Mouse (Mus musculus) heart, embryonic 16.5 days (tissue): ENCODE data around the gene Vmn1r118. TPM values are rescaled to one million over a fixed set of nuclear protein-coding genes. Genes with fewer than 3 reads are reported as not detected.
"Not testable (repeated sequence)": the region's sequence is repeated elsewhere in the genome, so short reads cannot be mapped to it uniquely, and the experiment has no call there.

Experiments
- ATAC-seq: fragments of 200-750 bp; cut with Nextera tagmentation; replicated peaks from 2 replicates; pipeline ENCODE4 v1.8.0; 2017; ENCODE audit warnings: moderate number of reproducible peaks; ENCODE audit not compliant: insufficient read depth, low FRiP score; ENCODE audit errors: extremely low read depth
- H3K27ac ChIP-seq: fragments of 300-500 bp; sonication (generic); 2 replicates; pipeline ENCODE4 v1.5.1; 2014; ENCODE audit warnings: mild to moderate bottlenecking, low read length, control low read depth, moderate library complexity
- H3K27me3 ChIP-seq: fragments of 300-500 bp; sonication (generic); 2 replicates; pipeline ENCODE4 v1.6.1; 2014; ENCODE audit warnings: low read length, mixed read lengths; ENCODE audit not compliant: control insufficient read depth, insufficient read depth
- H3K36me3 ChIP-seq: fragments of 300-500 bp; sonication (generic); 2 replicates; pipeline ENCODE4 v1.6.1; 2014; ENCODE audit not compliant: control insufficient read depth, insufficient read depth
- H3K4me1 ChIP-seq: fragments of 300-500 bp; sonication (generic); 2 replicates; pipeline ENCODE4 v1.6.1; 2014; ENCODE audit warnings: low read length, mixed read lengths; ENCODE audit not compliant: control insufficient read depth, insufficient read depth
- H3K4me2 ChIP-seq: fragments of 300-500 bp; sonication (generic); 2 replicates; pipeline ENCODE4 v1.6.1; 2014; ENCODE audit warnings: low read depth, mild to moderate bottlenecking, control low read depth, low read length
- H3K4me3 ChIP-seq: fragments of 300-500 bp; sonication (generic); 2 replicates; pipeline ENCODE4 v1.5.1; 2014; ENCODE audit warnings: mild to moderate bottlenecking, control low read depth, low read length
- H3K9ac ChIP-seq: fragments of 300-500 bp; sonication (generic); 2 replicates; pipeline ENCODE4 v1.6.1; 2014; ENCODE audit warnings: low read length, control low read depth
- H3K9me3 ChIP-seq: fragments of 300-500 bp; sonication (generic); replicated peaks from 2 replicates; pipeline ENCODE4 v1.6.1; 2016; ENCODE audit warnings: low read length; ENCODE audit not compliant: control insufficient read depth
- WGBS: fragments of 180-500 bp; shearing (Covaris S2); extraction: QIAGEN DNeasy Blood & Tissue Kit; methylation state at CpG from one replicate; pipeline ENCODE4 v1.1.7; 2014; 5-methylcytosine and 5-hydroxymethylcytosine counted together
- polyA plus RNA-seq: library from polyadenylated mRNA; unstranded; fragments of >200 nt; fragmentation: Nextera tagmentation; extraction: Ambion mirVana; gene quantifications from 2 replicates; pipeline ENCODE4 v1.2.1, GENCODE M21; 2015

Gene Vmn1r118
- polyA plus RNA-seq = not detected in 2 replicates

DNA sequence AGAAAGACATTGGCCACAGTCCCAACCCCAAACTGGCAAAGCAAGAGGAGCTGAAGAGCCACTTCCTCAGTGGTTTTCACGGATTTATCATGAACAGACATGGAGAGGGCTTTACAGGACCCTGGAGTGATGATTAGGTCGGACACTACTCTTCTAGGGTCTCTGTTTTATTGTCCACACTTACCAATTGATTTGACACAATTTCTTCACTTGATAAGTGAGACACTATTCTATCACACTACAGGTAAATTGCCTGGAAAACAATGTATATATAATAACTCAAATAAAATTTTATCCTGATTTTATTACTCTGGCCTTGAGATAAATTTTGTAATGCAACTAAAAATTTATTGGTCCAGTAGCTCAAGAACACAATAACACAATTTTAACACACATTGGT is at the start of gene Vmn1r118:
TSS of gene Vmn1r118 (minus strand) at position 101 of the 400 bp plus-strand sequence.
- H3K27ac ChIP-seq, H3K4me3 ChIP-seq, ATAC-seq, H3K9me3 ChIP-seq, H3K27me3 ChIP-seq, H3K36me3 ChIP-seq, H3K4me2 ChIP-seq, H3K4me1 ChIP-seq, H3K9ac ChIP-seq: not testable (repeated sequence)
- WGBS = no CpG with 5 or more reads among the region's 2 CpGs

DNA sequence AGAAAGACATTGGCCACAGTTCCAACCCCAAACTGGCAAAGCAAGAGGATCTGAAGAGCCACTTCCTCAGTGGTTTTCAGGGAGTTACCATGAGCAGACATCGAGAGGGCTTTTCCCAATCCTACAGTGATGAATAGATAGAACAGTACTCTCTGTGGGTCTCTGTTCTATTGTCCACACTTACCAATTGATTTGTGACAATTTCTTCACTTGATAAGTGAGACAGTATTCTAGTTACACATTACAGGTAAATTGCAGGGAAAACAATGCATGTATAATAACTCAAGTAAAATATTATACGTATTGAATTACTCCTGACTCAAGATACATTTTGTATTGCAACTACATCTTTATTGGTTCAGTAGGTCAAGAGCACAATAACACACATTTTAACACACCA is 28.1 kb downstream of the Vmn1r118 start, which contains the start of gene Vmn1r117:
TSS of gene Vmn1r117 (minus strand) at position 101 of the 400 bp plus-strand sequence.
- not testable (repeated sequence) for H3K36me3 ChIP-seq, H3K9ac ChIP-seq, H3K9me3 ChIP-seq, ATAC-seq, H3K27ac ChIP-seq, H3K4me1 ChIP-seq, H3K4me3 ChIP-seq, H3K27me3 ChIP-seq, H3K4me2 ChIP-seq
- no CpG with 5 or more reads among the region's 2 CpGs for WGBS

DNA sequence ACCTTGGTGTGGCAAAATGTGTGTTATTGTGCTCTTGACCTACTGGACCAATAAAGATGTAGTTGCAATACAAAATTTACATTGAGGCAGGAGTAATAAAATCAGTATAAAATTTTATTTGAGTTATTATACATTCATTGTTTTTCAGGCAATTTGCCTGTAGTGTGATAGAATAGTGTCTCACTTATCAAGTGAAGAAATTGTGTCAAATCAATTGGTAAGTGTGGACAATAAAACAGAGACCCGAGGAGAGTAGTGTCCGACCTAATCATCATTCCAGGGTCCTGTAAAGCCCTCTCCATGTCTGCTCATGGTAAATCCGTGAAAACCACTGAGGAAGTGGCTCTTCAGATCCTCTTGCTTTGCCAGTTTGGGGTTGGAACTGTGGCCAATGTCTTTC is 40.2 kb downstream of the Vmn1r118 start, which contains the start of gene Vmn1r116:
TSS of gene Vmn1r116 (plus strand) at position 301 of the 400 bp plus-strand sequence.
- H3K9me3 ChIP-seq, H3K27me3 ChIP-seq, H3K4me2 ChIP-seq, H3K27ac ChIP-seq, H3K36me3 ChIP-seq, H3K9ac ChIP-seq, H3K4me1 ChIP-seq, H3K4me3 ChIP-seq, ATAC-seq: not testable (repeated sequence)
- WGBS = 51% methylated on average over 3 of the region's 3 CpGs

Other genes starting within 250 kb of the Vmn1r118 start
- not detected in 2 replicates for gene Vmn1r107, start 243.4 kb downstream of the Vmn1r118 start, polyA plus RNA-seq
- gene Vmn1r111, start 209.1 kb downstream of the Vmn1r118 start, polyA plus RNA-seq = not detected in 2 replicates
- not detected in 2 replicates for gene Gm10668, start 181.7 kb downstream of the Vmn1r118 start, polyA plus RNA-seq
- not detected in 2 replicates for gene Vmn1r112, start 141.2 kb downstream of the Vmn1r118 start, polyA plus RNA-seq
- gene Vmn1r113, start 125.1 kb downstream of the Vmn1r118 start, polyA plus RNA-seq = not detected in 2 replicates
- gene Vmn1r114, start 100.2 kb downstream of the Vmn1r118 start, polyA plus RNA-seq = not detected in 2 replicates
- not detected in 2 replicates for gene Vmn1r115, start 67.4 kb downstream of the Vmn1r118 start, polyA plus RNA-seq
- gene Vmn1r116, start 40.1 kb downstream of the Vmn1r118 start, polyA plus RNA-seq = not detected in 2 replicates
- not detected in 2 replicates for gene Vmn1r117, start 28.2 kb downstream of the Vmn1r118 start, polyA plus RNA-seq
- gene Vmn1r119, start 100.1 kb upstream of the Vmn1r118 start, polyA plus RNA-seq = not detected in 2 replicates
- not detected in 2 replicates for gene Vmn1r120, start 141.4 kb upstream of the Vmn1r118 start, polyA plus RNA-seq
- gene Vmn1r121, start 186.2 kb upstream of the Vmn1r118 start, polyA plus RNA-seq = not detected in 2 replicates
- gene Vmn1r122, start 221.8 kb upstream of the Vmn1r118 start, polyA plus RNA-seq = not detected in 2 replicates
- not detected in 2 replicates for gene Vmn1r123, start 249.8 kb upstream of the Vmn1r118 start, polyA plus RNA-seq